Mouse (Mus musculus): Measurements from ENCODE around the gene Olfr986. TPM values are rescaled to one million over a fixed set of nuclear protein-coding genes. Genes with fewer than 3 reads are reported as not detected.

Gene Olfr986
- total RNA-seq, 1 experiment from 2014 or later: not detected

- no peak for ATAC-seq (replicated peaks; ENCODE audit: low read depth, poor library complexity, severe bottlenecking)
Observed at GRCm38 (mm10) chr9:40231019-40231418, 50.3 kb downstream of the Olfr986 start.

- no peak for ATAC-seq (replicated peaks; ENCODE audit: low read depth, poor library complexity, severe bottlenecking)
Observed at GRCm38 (mm10) chr9:40234233-40235072, 53.7 kb downstream of the Olfr986 start.

- ATAC-seq (replicated peaks; ENCODE audit: low read depth, poor library complexity, severe bottlenecking): no peak
Observed at GRCm38 (mm10) chr9:40235220-40235619, 54.5 kb downstream of the Olfr986 start.

Other genes with a start within 250 kb of the Olfr986 start
- not detected in 2 replicates for gene Olfr974, start 243.4 kb upstream of the Olfr986 start, total RNA-seq (2017)
- not detected in 2 replicates for gene Olfr975, start 228.9 kb upstream of the Olfr986 start, total RNA-seq (2017)
- gene Olfr976, start 219.8 kb upstream of the Olfr986 start, total RNA-seq (2017): not detected in 2 replicates
- not detected in 2 replicates for gene Olfr978, start 188.8 kb upstream of the Olfr986 start, total RNA-seq (2017)
- gene Olfr979, start 177.5 kb upstream of the Olfr986 start, total RNA-seq (2017): not detected in 2 replicates
- not detected in 2 replicates for gene Olfr980, start 171.3 kb upstream of the Olfr986 start, total RNA-seq (2017)
- gene Olfr981, start 159.5 kb upstream of the Olfr986 start, total RNA-seq (2017): not detected in 2 replicates
- gene Olfr982, start 107.1 kb upstream of the Olfr986 start, total RNA-seq (2017): not detected in 2 replicates
- gene Olfr983, start 87.3 kb upstream of the Olfr986 start, total RNA-seq (2017): not detected in 2 replicates
- not detected in 2 replicates for gene Olfr984, start 66.7 kb upstream of the Olfr986 start, total RNA-seq (2017)
- not detected in 2 replicates for gene Olfr985, start 50.7 kb upstream of the Olfr986 start, total RNA-seq (2017)
- gene Tmem225, start 32.8 kb upstream of the Olfr986 start, total RNA-seq (2017): not detected in 2 replicates
- gene Zfp202, start 11.4 kb downstream of the Olfr986 start, total RNA-seq (2017): 4.6 and 5.0 TPM in 2 replicates
- 0.37 and 0.44 TPM in 2 replicates for gene Scn3b, start 88.3 kb downstream of the Olfr986 start, total RNA-seq (2017)